Mouse (Mus musculus): Measurements from ENCODE around the gene Map7. TPM values are rescaled to one million over a fixed set of nuclear protein-coding genes. Genes with fewer than 3 reads are reported as not detected.
A peak's percentile ranks its signal among the peaks of the same experiment; 100 is the strongest.

The Map7 gene
- polyA plus RNA-seq, 1 experiment from 2014 or later: 1.1 TPM

GRCm38 (mm10) chr10:20119504-20120425, 28.5 kb upstream of the Map7 start:
- H3K36me3 ChIP-seq (ENCODE audit: control insufficient read depth, insufficient read depth, low read length): no peaks in the 10 kb centered on the region
- no peak overlapping the region for H3K4me2 ChIP-seq (ENCODE audit: low read depth, severe bottlenecking)
- H3K9ac ChIP-seq (ENCODE audit: low read length): no peak overlapping the region
- DNase-seq (ENCODE audit: low spot score): no peak
- no peaks in the 10 kb centered on the region for H3K4me1 ChIP-seq (ENCODE audit: control insufficient read depth, insufficient read depth, low read length)
- no peak for ATAC-seq (ENCODE audit: insufficient number of reproducible peaks, low FRiP score, low TSS enrichment, low read depth)
- H3K9me3 ChIP-seq (ENCODE audit: control insufficient read depth, low read length): no peaks in the 10 kb centered on the region
- no peak overlapping the region for H3K4me3 ChIP-seq (ENCODE audit: low read depth, low read length)
- no peak overlapping the region for H3K27ac ChIP-seq (replicated peaks; ENCODE audit: low read depth, low read length)
- no peaks in the 10 kb centered on the region for H3K27me3 ChIP-seq (ENCODE audit: control insufficient read depth, insufficient read depth, low read length)
- 92% methylated on average over 15 of the region's 15 CpGs for WGBS

GRCm38 (mm10) chr10:20121981-20122380, 26.3 kb upstream of the Map7 start:
- Histone ChIP-seq H3K4me3 (ENCODE audit: low read depth, low read length) (no peak overlapping the region), H3K27ac (replicated peaks; ENCODE audit: low read depth, low read length) (no peak overlapping the region), H3K9me3 (ENCODE audit: control insufficient read depth, low read length) (no peaks in the 10 kb centered on the region), H3K9ac (ENCODE audit: low read length) (no peak overlapping the region), H3K4me2 (ENCODE audit: low read depth, severe bottlenecking) (no peak overlapping the region), H3K27me3 (ENCODE audit: control insufficient read depth, insufficient read depth, low read length) (no peaks in the 10 kb centered on the region), H3K36me3 (ENCODE audit: control insufficient read depth, insufficient read depth, low read length) (no peaks in the 10 kb centered on the region), H3K4me1 (ENCODE audit: control insufficient read depth, insufficient read depth, low read length) (no peaks in the 10 kb centered on the region)
- WGBS: 82% methylated on average over 4 of the region's 4 CpGs
- DNase-seq (ENCODE audit: low spot score) (no peak), ATAC-seq (ENCODE audit: insufficient number of reproducible peaks, low FRiP score, low TSS enrichment, low read depth) (no peak)

- Histone ChIP-seq H3K4me2 (ENCODE audit: low read depth, severe bottlenecking) (no peak overlapping the region), H3K9me3 (ENCODE audit: control insufficient read depth, low read length) (no peaks in the 10 kb centered on the region), H3K36me3 (ENCODE audit: control insufficient read depth, insufficient read depth, low read length) (no peaks in the 10 kb centered on the region), H3K27me3 (ENCODE audit: control insufficient read depth, insufficient read depth, low read length) (no peaks in the 10 kb centered on the region), H3K9ac (ENCODE audit: low read length) (no peak overlapping the region), H3K4me3 (ENCODE audit: low read depth, low read length) (no peak overlapping the region), H3K4me1 (ENCODE audit: control insufficient read depth, insufficient read depth, low read length) (no peaks in the 10 kb centered on the region), H3K27ac (replicated peaks; ENCODE audit: low read depth, low read length) (no peak overlapping the region)
- 68% methylated on average over 9 of the region's 9 CpGs for WGBS
- ATAC-seq (ENCODE audit: insufficient number of reproducible peaks, low FRiP score, low TSS enrichment, low read depth) (no peak), DNase-seq (ENCODE audit: low spot score) (no peak)
These were observed 24.9 kb upstream of the Map7 start for GRCm38 (mm10) chr10:20123401-20123800.

GRCm38 (mm10) chr10:20124576-20124975, 23.7 kb upstream of the Map7 start:
- Histone ChIP-seq H3K9ac (ENCODE audit: low read length) (no peak overlapping the region), H3K4me2 (ENCODE audit: low read depth, severe bottlenecking) (no peak overlapping the region), H3K27ac (replicated peaks; ENCODE audit: low read depth, low read length) (no peak overlapping the region), H3K36me3 (ENCODE audit: control insufficient read depth, insufficient read depth, low read length) (no peaks in the 10 kb centered on the region), H3K27me3 (ENCODE audit: control insufficient read depth, insufficient read depth, low read length) (no peaks in the 10 kb centered on the region), H3K9me3 (ENCODE audit: control insufficient read depth, low read length) (no peaks in the 10 kb centered on the region), H3K4me3 (ENCODE audit: low read depth, low read length) (no peak overlapping the region), H3K4me1 (ENCODE audit: control insufficient read depth, insufficient read depth, low read length) (no peaks in the 10 kb centered on the region)
- WGBS: 84% methylated on average over 12 of the region's 12 CpGs
- DNase-seq (ENCODE audit: low spot score) (no peak), ATAC-seq (ENCODE audit: insufficient number of reproducible peaks, low FRiP score, low TSS enrichment, low read depth) (no peak)

GRCm38 (mm10) chr10:20125226-20125625, 23.0 kb upstream of the Map7 start:
- H3K4me3 ChIP-seq (ENCODE audit: low read depth, low read length): no peak overlapping the region
- no peak overlapping the region for H3K27ac ChIP-seq (replicated peaks; ENCODE audit: low read depth, low read length)
- no peaks in the 10 kb centered on the region for H3K27me3 ChIP-seq (ENCODE audit: control insufficient read depth, insufficient read depth, low read length)
- no peaks in the 10 kb centered on the region for H3K4me1 ChIP-seq (ENCODE audit: control insufficient read depth, insufficient read depth, low read length)
- H3K9me3 ChIP-seq (ENCODE audit: control insufficient read depth, low read length): no peaks in the 10 kb centered on the region
- ATAC-seq (ENCODE audit: insufficient number of reproducible peaks, low FRiP score, low TSS enrichment, low read depth) (no peak), DNase-seq (ENCODE audit: low spot score) (peak; percentile 68)
- no peaks in the 10 kb centered on the region for H3K36me3 ChIP-seq (ENCODE audit: control insufficient read depth, insufficient read depth, low read length)
- H3K9ac ChIP-seq (ENCODE audit: low read length): no peak overlapping the region
- no peak overlapping the region for H3K4me2 ChIP-seq (ENCODE audit: low read depth, severe bottlenecking)
- 51% methylated on average over 4 of the region's 4 CpGs for WGBS

GRCm38 (mm10) chr10:20132933-20133652, 15.2 kb upstream of the Map7 start:
- Histone ChIP-seq H3K27me3 (ENCODE audit: control insufficient read depth, insufficient read depth, low read length) (no peaks in the 10 kb centered on the region), H3K4me1 (ENCODE audit: control insufficient read depth, insufficient read depth, low read length) (peaks cover 2% of the 10 kb centered on the region; the same call in 1 of the 2 replicates), H3K27ac (replicated peaks; ENCODE audit: low read depth, low read length) (no peak overlapping the region), H3K4me3 (ENCODE audit: low read depth, low read length) (no peak overlapping the region), H3K9ac (ENCODE audit: low read length) (no peak overlapping the region), H3K36me3 (ENCODE audit: control insufficient read depth, insufficient read depth, low read length) (no peaks in the 10 kb centered on the region), H3K4me2 (ENCODE audit: low read depth, severe bottlenecking) (no peak overlapping the region), H3K9me3 (ENCODE audit: control insufficient read depth, low read length) (no peaks in the 10 kb centered on the region)
- DNase-seq (ENCODE audit: low spot score) (no peak), ATAC-seq (ENCODE audit: insufficient number of reproducible peaks, low FRiP score, low TSS enrichment, low read depth) (no peak)
- 73% methylated on average over 12 of the region's 12 CpGs for WGBS

GRCm38 (mm10) chr10:20135350-20136058, 12.8 kb upstream of the Map7 start:
- Histone ChIP-seq H3K4me1 (ENCODE audit: control insufficient read depth, insufficient read depth, low read length) (peaks cover 2% of the 10 kb centered on the region; the same call in 1 of the 2 replicates), H3K4me3 (ENCODE audit: low read depth, low read length) (no peak overlapping the region), H3K27me3 (ENCODE audit: control insufficient read depth, insufficient read depth, low read length) (no peaks in the 10 kb centered on the region), H3K36me3 (ENCODE audit: control insufficient read depth, insufficient read depth, low read length) (no peaks in the 10 kb centered on the region), H3K4me2 (ENCODE audit: low read depth, severe bottlenecking) (no peak overlapping the region), H3K9ac (ENCODE audit: low read length) (no peak overlapping the region), H3K27ac (replicated peaks; ENCODE audit: low read depth, low read length) (no peak overlapping the region), H3K9me3 (ENCODE audit: control insufficient read depth, low read length) (no peaks in the 10 kb centered on the region)
- ATAC-seq (ENCODE audit: insufficient number of reproducible peaks, low FRiP score, low TSS enrichment, low read depth) (no peak), DNase-seq (ENCODE audit: low spot score) (no peak)
- WGBS: 80% methylated on average over 15 of the region's 15 CpGs

GRCm38 (mm10) chr10:20136505-20136904, 11.8 kb upstream of the Map7 start:
- ATAC-seq (ENCODE audit: insufficient number of reproducible peaks, low FRiP score, low TSS enrichment, low read depth) (no peak), DNase-seq (ENCODE audit: low spot score) (no peak)
- H3K36me3 ChIP-seq (ENCODE audit: control insufficient read depth, insufficient read depth, low read length): no peaks in the 10 kb centered on the region
- H3K27me3 ChIP-seq (ENCODE audit: control insufficient read depth, insufficient read depth, low read length): no peaks in the 10 kb centered on the region
- H3K9me3 ChIP-seq (ENCODE audit: control insufficient read depth, low read length): no peaks in the 10 kb centered on the region
- no peak overlapping the region for H3K4me3 ChIP-seq (ENCODE audit: low read depth, low read length)
- 95% methylated on average over 1 of the region's 1 CpGs for WGBS
- H3K9ac ChIP-seq (ENCODE audit: low read length): no peak overlapping the region
- no peak overlapping the region for H3K27ac ChIP-seq (replicated peaks; ENCODE audit: low read depth, low read length)
- H3K4me2 ChIP-seq (ENCODE audit: low read depth, severe bottlenecking): no peak overlapping the region
- H3K4me1 ChIP-seq (ENCODE audit: control insufficient read depth, insufficient read depth, low read length): peaks cover 2% of the 10 kb centered on the region; the same call in 1 of the 2 replicates
